Mouse (Mus musculus) spleen, postnatal 4 days (tissue): ENCODE results near the gene Olfr360.
"Not testable (repeated sequence)": the region's sequence is repeated elsewhere in the genome, so short reads cannot be mapped to it uniquely, and the experiment has no call there.

Experiments
- DNase-seq, 2 experiments: peaks; one replicate each; pipeline ENCODE4 v3.0.0; 2022; ENCODE audit warnings: low spot score in 2 of 2

Olfr360 gene

DNA sequence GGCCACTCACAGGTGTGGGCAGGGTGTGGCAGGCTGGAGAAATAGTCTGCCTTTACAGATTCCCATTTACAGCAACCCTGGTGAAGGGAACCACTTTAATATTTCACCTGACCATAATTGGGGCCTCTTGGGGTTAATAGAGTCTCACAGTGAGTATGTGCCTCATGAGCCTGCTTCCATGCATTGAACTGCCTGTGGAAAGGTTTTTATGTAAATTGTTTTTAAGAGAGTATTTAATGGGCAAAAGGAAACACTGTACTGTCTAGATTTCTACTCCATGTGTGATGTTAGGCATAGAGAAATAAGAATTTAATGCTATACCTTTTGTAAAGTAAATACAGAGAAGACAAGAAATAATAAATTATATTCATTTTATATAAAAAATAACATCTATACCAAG, at the start of gene Olfr360:
Gene Olfr360 (plus strand): TSS at position 301 of the 400 bp plus-strand sequence.
- DNase-seq: no peak

GRCm38 (mm10) chr2:37089190-37089589, 23.6 kb downstream of the Olfr360 start, which contains the start of gene Olfr361:
Gene Olfr361 (minus strand): TSS chr2:37089290.
- not testable (repeated sequence) for DNase-seq

GRCm38 (mm10) chr2:37117810-37118209, 52.3 kb downstream of the Olfr360 start, which contains the start of gene Olfr362:
Gene Olfr362 (minus strand): TSS chr2:37117910.
- no peak for DNase-seq
